Mouse (Mus musculus) inflammation-experienced regulatory T-cells, adult 6 months (primary cell): ENCODE data around the gene Mki67. TPM values are rescaled to one million over a fixed set of nuclear protein-coding genes. Genes with fewer than 3 reads are reported as not detected.
A peak's percentile ranks its signal among the peaks of the same experiment; 100 is the strongest.

Experiments used
- ATAC-seq: one replicate; pipeline ENCODE4 v1.8.0; 2017
- polyA plus RNA-seq, 3 experiments: library from polyadenylated mRNA; unstranded; fragments of 100-300 nt; shearing (Covaris generic); gene quantifications; one replicate each; pipeline ENCODE4 v1.2.1; 2017

Gene Mki67
- polyA plus RNA-seq, 3 experiments from 2014 or later = 7.4 to 62.6 (median 9.7) TPM

DNA sequence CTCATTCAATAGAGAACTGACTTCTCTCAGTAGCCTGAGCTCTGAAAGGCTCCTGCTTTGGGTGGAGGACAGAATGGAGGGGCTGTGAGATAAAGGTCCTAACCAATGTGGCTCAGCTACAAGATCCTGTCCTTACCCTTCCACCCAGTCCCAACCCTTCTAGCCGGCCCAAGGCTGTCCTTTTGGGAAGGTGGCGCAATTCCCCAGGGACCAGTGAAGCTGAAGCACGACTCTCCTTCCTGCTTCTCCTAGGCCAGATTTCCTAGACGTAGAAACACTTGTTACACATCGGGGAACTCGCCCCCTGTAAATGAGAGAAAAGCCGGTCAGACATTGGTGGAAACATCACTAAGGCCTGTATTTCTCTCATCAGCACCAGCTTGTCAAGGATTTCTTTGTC, 52.0 kb downstream of the Mki67 start:
- ATAC-seq = no peak

- no peak for ATAC-seq
Observed at GRCm38 (mm10) chr7:135660314-135660713, 55.8 kb downstream of the Mki67 start.

GRCm38 (mm10) chr7:135659314-135659935, 56.7 kb downstream of the Mki67 start:
- ATAC-seq = no peak

- ATAC-seq = no peak
Observed at GRCm38 (mm10) chr7:135658150-135658549, 58.0 kb downstream of the Mki67 start.

- ATAC-seq = no peak
Observed at GRCm38 (mm10) chr7:135655113-135655512, 61.0 kb downstream of the Mki67 start.

DNA sequence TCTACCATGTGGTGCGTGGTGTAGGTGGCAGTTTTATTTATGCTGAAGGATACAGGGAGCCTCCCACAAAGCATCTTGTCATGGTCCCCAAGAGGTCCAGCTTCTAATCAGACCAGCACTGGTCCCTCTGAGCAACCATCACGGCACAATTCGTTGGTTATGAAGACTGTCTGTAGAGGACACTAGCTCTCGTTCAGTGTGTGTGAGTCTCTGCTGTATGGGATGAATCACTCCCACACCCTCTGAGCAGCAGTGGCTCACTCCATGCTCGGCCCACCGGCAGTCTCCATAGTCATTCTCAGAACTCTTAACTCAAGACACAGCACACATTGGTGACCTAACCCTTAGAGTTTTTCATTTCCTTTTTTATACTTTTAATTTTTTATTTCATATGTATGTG, 61.9 kb downstream of the Mki67 start:
- no peak for ATAC-seq

DNA sequence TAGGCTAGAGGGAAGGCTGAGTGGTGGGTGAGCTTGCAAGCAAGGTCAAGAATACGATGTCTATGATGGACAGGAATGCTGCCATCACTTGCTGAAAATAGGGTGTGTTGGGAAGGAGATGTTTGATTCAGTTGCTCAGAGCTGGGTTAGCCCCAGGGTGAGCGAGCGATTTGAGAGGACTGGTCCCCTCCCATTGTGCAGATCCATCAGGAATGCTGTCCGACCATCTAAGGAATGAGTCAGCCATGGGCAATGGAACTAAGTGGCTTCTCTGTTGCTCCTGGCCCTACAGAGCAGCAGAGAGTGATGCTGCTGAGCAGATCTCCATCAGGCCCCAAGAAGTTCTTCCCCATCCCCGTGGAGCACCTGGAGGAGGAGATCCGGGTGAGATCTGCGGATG, 62.6 kb downstream of the Mki67 start:
- ATAC-seq = no peak

GRCm38 (mm10) chr7:135652781-135653180, 63.4 kb downstream of the Mki67 start:
- peak; percentile 47 for ATAC-seq

DNA sequence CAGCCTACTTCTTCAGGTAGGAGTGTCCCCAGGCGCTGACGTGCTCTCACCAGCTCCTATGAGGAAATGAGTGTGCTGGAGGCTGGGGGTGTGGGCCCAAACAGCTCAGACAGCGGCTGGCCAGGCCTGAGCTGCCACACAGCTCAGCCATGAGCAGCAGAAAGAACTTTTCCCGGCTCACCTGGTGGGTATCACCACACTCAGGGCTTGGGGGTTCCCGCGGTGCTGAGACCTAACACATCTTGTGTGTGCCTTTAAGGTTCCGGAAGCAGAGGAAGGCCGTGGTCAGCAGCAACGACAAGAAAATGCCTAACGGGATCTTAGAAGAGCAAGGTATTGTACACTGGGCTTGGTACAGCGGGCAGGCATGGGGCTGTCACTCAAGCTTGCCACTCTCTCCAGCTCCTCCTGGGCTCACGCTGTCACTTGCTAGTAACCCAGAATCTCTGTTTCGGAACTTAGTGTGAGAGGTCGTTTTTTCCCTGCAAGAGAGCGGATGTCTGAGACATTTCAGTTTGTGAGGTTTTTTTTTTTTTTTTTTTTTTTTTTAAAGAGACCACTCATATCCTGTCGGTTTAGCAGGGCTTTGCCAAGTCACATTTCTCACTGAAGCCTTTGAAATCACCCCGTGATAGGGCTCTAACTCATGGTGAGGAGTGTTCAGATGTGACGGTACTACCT, 64.2 kb downstream of the Mki67 start:
- peak; percentile 77 for ATAC-seq

GRCm38 (mm10) chr7:135650061-135650460, 66.1 kb downstream of the Mki67 start:
- no peak for ATAC-seq

DNA sequence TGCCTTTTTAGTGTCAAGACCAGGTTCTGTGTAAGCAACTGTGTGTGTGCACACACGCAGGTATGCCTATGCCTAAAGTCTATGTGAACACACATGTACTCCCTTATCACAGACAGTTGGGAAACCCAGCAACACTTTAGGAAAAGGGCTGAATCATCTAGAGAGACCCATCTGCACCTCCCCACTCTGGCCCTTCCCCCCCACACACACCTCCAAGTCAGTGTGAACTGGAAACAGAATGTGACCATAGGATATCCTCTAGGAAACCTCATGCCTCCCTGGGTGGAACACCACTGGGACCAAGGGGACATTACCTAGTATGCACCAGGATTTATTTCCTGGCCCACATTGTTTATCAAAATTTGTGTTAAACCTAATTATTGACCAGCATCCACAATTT, 66.9 kb downstream of the Mki67 start:
- ATAC-seq = no peak

DNA sequence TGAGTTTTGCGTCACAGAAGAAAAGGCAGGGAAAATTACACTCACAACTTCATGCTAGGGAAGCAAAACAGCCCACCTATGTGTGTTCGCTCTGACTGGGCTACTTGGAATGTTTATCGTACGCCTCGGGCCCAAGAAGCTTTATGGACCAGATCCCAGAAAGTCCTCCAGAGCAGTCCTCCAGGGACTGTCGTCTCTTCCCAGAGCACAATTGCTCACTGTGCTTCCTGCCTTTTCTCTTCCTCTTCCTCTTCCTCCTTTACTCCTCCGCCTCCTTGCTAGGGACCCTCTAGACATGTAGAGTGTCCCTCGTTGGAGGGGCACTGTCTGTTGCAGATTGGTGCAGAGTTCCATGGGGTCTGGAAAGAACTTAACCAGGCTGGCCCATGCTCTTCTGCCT, 67.3 kb downstream of the Mki67 start:
- no peak for ATAC-seq

DNA sequence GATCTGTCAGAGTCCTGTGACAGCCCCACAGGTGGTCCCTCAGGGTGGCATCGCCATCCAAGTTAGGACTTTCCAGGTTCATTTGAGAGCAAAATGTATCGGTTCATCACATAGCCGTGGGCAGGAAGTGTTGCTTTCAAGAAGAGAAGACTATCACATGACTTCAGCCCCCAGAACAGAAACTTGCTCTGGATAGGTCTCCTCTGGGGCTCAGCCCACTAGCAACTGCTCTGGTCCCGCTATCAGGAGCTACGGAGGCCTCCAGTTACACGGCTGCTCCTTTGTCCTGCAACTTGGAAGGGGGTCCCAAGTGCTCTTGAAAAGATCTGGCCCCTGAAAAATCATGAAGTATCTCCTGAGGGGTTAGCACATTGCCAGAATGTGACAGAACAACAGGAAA, 69.2 kb downstream of the Mki67 start:
- ATAC-seq = peak; percentile 78

- ATAC-seq = no peak
Observed at GRCm38 (mm10) chr7:135644452-135644851, 71.7 kb downstream of the Mki67 start.

- ATAC-seq = peak; percentile 61
Observed at GRCm38 (mm10) chr7:135641698-135642507, 74.3 kb downstream of the Mki67 start.

Other genes with a start within 250 kb of the Mki67 start
- gene Clrn3, start 187.7 kb downstream of the Mki67 start, polyA plus RNA-seq = not detected
- gene Ptpre, start 178.9 kb downstream of the Mki67 start, polyA plus RNA-seq = 10 to 100 TPM; 29.3 to 32.2 (median 30.3) TPM